Mouse (Mus musculus) stomach, postnatal 0 days (tissue): ENCODE results near the gene Csnk2b. TPM values are rescaled to one million over a fixed set of nuclear protein-coding genes. Genes with fewer than 3 reads are reported as not detected.

Experiments used
- ATAC-seq: fragments of 200-750 bp; cut with Nextera tagmentation; 2 replicates; pipeline ENCODE4 v1.8.0; 2017; ENCODE audit not compliant: low FRiP score, low TSS enrichment
- DNase-seq: peaks from one replicate; pipeline ENCODE4 v3.0.0-alpha.2; 2016; ENCODE audit warnings: low spot score
- H3K27ac ChIP-seq: fragments of 300-500 bp; sonication (generic); replicated peaks from 2 replicates; pipeline ENCODE4 v1.5.1; 2014; ENCODE audit warnings: mild to moderate bottlenecking, control low read depth
- H3K27me3 ChIP-seq: fragments of 300-500 bp; sonication (generic); 2 replicates; pipeline ENCODE4 v1.6.1; 2014; ENCODE audit warnings: low read length; ENCODE audit not compliant: control insufficient read depth, insufficient read depth
- H3K36me3 ChIP-seq: fragments of 300-500 bp; sonication (generic); 2 replicates; pipeline ENCODE4 v1.6.1; 2014; ENCODE audit warnings: low read length, mixed read lengths; ENCODE audit not compliant: control insufficient read depth, insufficient read depth
- H3K4me1 ChIP-seq: fragments of 300-500 bp; sonication (generic); replicated peaks from 2 replicates; pipeline ENCODE4 v1.6.1; 2014; ENCODE audit warnings: antibody characterized with exemption; ENCODE audit not compliant: control insufficient read depth, insufficient read depth
- H3K4me2 ChIP-seq: fragments of 300-500 bp; sonication (generic); replicated peaks from 2 replicates; pipeline ENCODE4 v1.6.1; 2014; ENCODE audit warnings: low read depth, mild to moderate bottlenecking, control low read depth, moderate library complexity
- H3K4me3 ChIP-seq: fragments of 300-500 bp; sonication (generic); 2 replicates; pipeline ENCODE4 v1.5.1; 2014; ENCODE audit warnings: low read depth, low read length, control low read depth
- H3K9ac ChIP-seq: fragments of 300-500 bp; sonication (generic); 2 replicates; pipeline ENCODE4 v1.6.1; 2014; ENCODE audit warnings: mild to moderate bottlenecking, low read length, control low read depth, mixed read lengths
- H3K9me3 ChIP-seq: fragments of 300-500 bp; sonication (generic); 2 replicates; pipeline ENCODE4 v1.6.1; 2016; ENCODE audit warnings: low read length; ENCODE audit not compliant: control insufficient read depth
- CTCF ChIP-seq: IDR thresholded peaks from 2 replicates; pipeline ENCODE4 v1.5.1; 2016; ENCODE audit warnings: antibody characterized with exemption, low read depth, mild to moderate bottlenecking, moderate library complexity
- EP300 ChIP-seq: optimal IDR thresholded peaks from 2 replicates; pipeline ENCODE3; 2016; ENCODE audit warnings: antibody characterized with exemption
- WGBS: fragments of 180-500 bp; shearing (Covaris S2); extraction: QIAGEN DNeasy Blood & Tissue Kit; methylation state at CpG from one replicate; pipeline ENCODE4 v1.1.7; 2014; 5-methylcytosine and 5-hydroxymethylcytosine counted together
- polyA plus RNA-seq: library from polyadenylated mRNA; unstranded; fragments of >200 nt; fragmentation: Nextera tagmentation; extraction: Ambion mirVana; gene quantifications from 2 replicates; pipeline ENCODE4 v1.2.1, GENCODE M21; 2015

Csnk2b gene
- polyA plus RNA-seq, 1 experiment from 2014 or later: 323 TPM

DNA sequence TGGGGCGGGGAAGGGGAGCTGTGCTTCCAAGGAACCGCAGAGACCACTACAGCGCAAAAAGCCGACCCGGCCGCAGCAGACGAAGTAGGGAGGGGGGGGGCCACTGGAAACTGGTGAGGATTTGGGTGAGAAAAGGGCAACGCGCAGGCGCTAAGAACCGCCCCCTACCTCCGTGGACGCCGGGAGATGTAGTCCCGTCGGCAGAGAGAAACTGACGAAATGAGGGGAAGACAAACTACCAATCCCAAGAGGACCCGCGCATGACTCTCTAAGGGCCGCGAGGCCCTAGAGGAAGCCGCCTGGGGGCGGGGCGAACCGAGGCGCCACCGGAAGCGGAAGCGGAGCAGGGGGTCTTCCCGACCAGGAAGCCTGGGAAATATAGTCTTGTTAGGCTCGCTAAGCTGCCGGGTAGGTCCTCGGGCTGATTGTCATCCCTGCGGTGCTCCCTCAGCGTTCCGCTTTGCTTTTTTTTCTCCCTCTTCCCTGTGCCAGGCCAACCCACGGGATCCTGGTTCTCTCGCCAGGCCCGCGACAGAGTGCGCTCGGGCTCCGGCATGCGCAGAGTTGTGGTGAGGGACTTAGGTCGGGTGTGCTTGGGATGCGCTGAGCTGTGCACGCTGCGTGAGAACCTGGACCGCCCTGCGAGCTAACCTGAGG lies 582 bp downstream of the Csnk2b start, which contains the start of gene Gpank1:
Gene Gpank1, plus strand, starts transcription at position 313 of the 657 bp plus-strand sequence.
- Histone ChIP-seq H3K27me3 (no peaks in the 10 kb centered on the region), H3K9me3 (no peaks in the 10 kb centered on the region), H3K27ac (peak within 1 kb of the TSS; percentile 96), H3K4me2 (peak within 1 kb of the TSS; percentile 97), H3K4me3 (peak within 1 kb of the TSS; percentile 91), H3K36me3 (peaks cover 7% of the 10 kb centered on the region), H3K9ac (peak within 1 kb of the TSS; percentile 94), H3K4me1 (no peaks in the 10 kb centered on the region)
- DNase-seq (peak; percentile 98), ATAC-seq (peak; percentile 93)
- TF ChIP-seq CTCF (0 out of 2 replicates have a peak, but pooled peaks have one; percentile 1), EP300 (no peak)
- under 1% methylated on average over 49 of the region's 50 CpGs for WGBS

- Histone ChIP-seq H3K4me3 (peak overlapping the region; percentile 91), H3K4me1 (no peaks in the 10 kb centered on the region), H3K9ac (peak overlapping the region; percentile 94), H3K4me2 (peak overlapping the region; percentile 97), H3K9me3 (no peaks in the 10 kb centered on the region), H3K27ac (peak overlapping the region; percentile 78), H3K36me3 (peaks cover 7% of the 10 kb centered on the region), H3K27me3 (no peaks in the 10 kb centered on the region)
- no peak for TF ChIP-seq EP300
- no peak for TF ChIP-seq CTCF
- DNase-seq (peak; percentile 60), ATAC-seq (no peak; the same call in 1 of the 2 replicates)
- whole genome bisulfite sequencing: under 1% methylated on average over 33 of the region's 33 CpGs
Observed at GRCm38 (mm10) chr17:35120745-35121142, 1.1 kb downstream of the Csnk2b start.

- whole genome bisulfite sequencing: 84% methylated on average over 8 of the region's 8 CpGs
- Histone ChIP-seq H3K4me1 (no peaks in the 10 kb centered on the region), H3K36me3 (peaks cover 11% of the 10 kb centered on the region), H3K9me3 (no peaks in the 10 kb centered on the region), H3K27ac (no peak within 1 kb of the TSS), H3K4me2 (no peak within 1 kb of the TSS), H3K4me3 (no peak within 1 kb of the TSS), H3K27me3 (no peaks in the 10 kb centered on the region), H3K9ac (no peak within 1 kb of the TSS)
- TF ChIP-seq EP300 (no peak), CTCF (peak; percentile 74)
- ATAC-seq (no peak), DNase-seq (peak; percentile 65)
Observed at GRCm38 (mm10) chr17:35115046-35116019, 6.5 kb downstream of the Csnk2b start, which contains the start of gene Ly6g5b. Gene Ly6g5b (minus strand): TSS chr17:35115428.

GRCm38 (mm10) chr17:35111774-35112173 lies 10.1 kb downstream of the Csnk2b start:
- Histone ChIP-seq H3K27me3 (no peaks in the 10 kb centered on the region), H3K9me3 (no peaks in the 10 kb centered on the region), H3K4me1 (no peaks in the 10 kb centered on the region), H3K36me3 (peaks cover 4% of the 10 kb centered on the region; the same call in 1 of the 2 replicates), H3K4me3 (no peak overlapping the region), H3K9ac (no peak overlapping the region), H3K27ac (no peak overlapping the region), H3K4me2 (no peak overlapping the region)
- TF ChIP-seq EP300: no peak
- TF ChIP-seq CTCF: no peak
- ATAC-seq: no peak
- no peak for DNase-seq
- WGBS: 72% methylated on average over 9 of the region's 9 CpGs

- no peak within 1 kb of the TSS for H3K4me2 ChIP-seq
- no peak for TF ChIP-seq CTCF
- no peak for TF ChIP-seq EP300
- H3K9me3 ChIP-seq: no peaks in the 10 kb centered on the region
- no peaks in the 10 kb centered on the region for H3K4me1 ChIP-seq
- WGBS: 84% methylated on average over 6 of the region's 6 CpGs
- DNase-seq: no peak
- H3K27me3 ChIP-seq: no peaks in the 10 kb centered on the region
- no peak within 1 kb of the TSS for H3K9ac ChIP-seq
- no peak for ATAC-seq
- H3K4me3 ChIP-seq: no peak within 1 kb of the TSS
- no peaks in the 10 kb centered on the region for H3K36me3 ChIP-seq
- H3K27ac ChIP-seq: no peak within 1 kb of the TSS
Observed at GRCm38 (mm10) chr17:35108097-35108496, 13.8 kb downstream of the Csnk2b start, which contains the start of gene Ly6g5c. Gene Ly6g5c (plus strand): TSS chr17:35108279.
